Comparison of ENCODE assay signal across 33 mouse cellular contexts in genomic region chr16:91174401-91174800, GRCm38 (mm10). TPM values are rescaled to one million over a fixed set of nuclear protein-coding genes. Genes with fewer than 3 reads are reported as not detected.
DNase-seq lines count a peak whose midpoint lies in the region; ATAC-seq and TF ChIP-seq lines count a peak whose summit lies in the region.
"Had no signal": no experiment of that assay in that cellular context is flagged by ENCODE, and none has a peak within 500 bp of the region (broad histone marks: within the 10 kb centered on the region; RNA-seq: fewer than 3 reads in every experiment).

No protein-coding gene starts in this region.

- no peak for DNase-seq in hindbrain, embryonic 11.5 days (ENCODE audit: low spot score)
- peak; percentile 57 for DNase-seq in brain, embryonic 14.5 days (ENCODE audit: low read depth)
- no peak for DNase-seq in gastrocnemius, postnatal 25 days
- no peak for DNase-seq in kidney, adult 8-10 months
- DNase-seq: adrenal gland, postnatal 10 days; cerebellum, adult 11-12 months; cerebellum, adult 9-11 months; gastrocnemius, postnatal 36 days; heart, adult 18-20 months; heart, postnatal 36 days; kidney, adult 2 months; layer of hippocampus, adult 9-11 months; lung, embryonic 14.5 days; lung, postnatal 14 days; right cerebral cortex, postnatal 4 days; thymus, postnatal 4 days had no signal

- ATAC-seq in hindbrain, embryonic 16.5 days: peak; percentile 29; the same call in 1 of the 2 replicates
- ATAC-seq in hindbrain, embryonic 11.5 days (ENCODE audit: low FRiP score): no peak
- ATAC-seq in forebrain, embryonic 13.5 days: no peak
- 0 out of 2 replicates have a peak, but pooled peaks have one; percentile 39 for ATAC-seq in limb, embryonic 12.5 days (ENCODE audit: insufficient number of reproducible peaks, insufficient read depth, low FRiP score, low TSS enrichment, low read depth)
- ATAC-seq: Patski had no signal

- peaks cover 45% of the 10 kb centered on the region for H3K27me3 ChIP-seq in hindbrain, embryonic 16.5 days (replicated peaks; ENCODE audit: control insufficient read depth, insufficient read depth, low read length)
- H3K27me3 ChIP-seq in hindbrain, embryonic 11.5 days (ENCODE audit: control insufficient read depth, insufficient read depth, low read length): peaks cover 85% of the 10 kb centered on the region
- peaks cover 65% of the 10 kb centered on the region for H3K27me3 ChIP-seq in forebrain, embryonic 13.5 days
- H3K27me3 ChIP-seq in limb, embryonic 12.5 days: peaks cover 43% of the 10 kb centered on the region

- no peak overlapping the region for H3K9ac ChIP-seq in hindbrain, embryonic 16.5 days (ENCODE audit: low read depth, low read length)
- H3K9ac ChIP-seq in hindbrain, embryonic 11.5 days (ENCODE audit: low read depth, low read length): no peak overlapping the region
- no peak overlapping the region for H3K9ac ChIP-seq in forebrain, embryonic 13.5 days
- no peak overlapping the region for H3K9ac ChIP-seq in limb, embryonic 12.5 days (replicated peaks)
- H3K9ac ChIP-seq: hindbrain, embryonic 13.5 days; liver, embryonic 15.5 days; lung, embryonic 14.5 days; neural tube, embryonic 13.5 days had no signal

- 0 out of 2 replicates have a peak overlapping the region, but pooled peaks have one; percentile 16 for H3K27ac ChIP-seq in hindbrain, embryonic 16.5 days (ENCODE audit: low read depth, low read length)
- no peak overlapping the region for H3K27ac ChIP-seq in hindbrain, embryonic 11.5 days (ENCODE audit: low read depth, low read length)
- peak overlapping the region; percentile 49 for H3K27ac ChIP-seq in forebrain, embryonic 13.5 days
- no peak overlapping the region for H3K27ac ChIP-seq in limb, embryonic 12.5 days
- H3K27ac ChIP-seq: hindbrain, embryonic 13.5 days; kidney, postnatal 0 days; liver, embryonic 15.5 days; neural tube, embryonic 13.5 days had no signal

- H3K4me3 ChIP-seq in hindbrain, embryonic 16.5 days (ENCODE audit: low read length): no peak overlapping the region
- no peak overlapping the region for H3K4me3 ChIP-seq in hindbrain, embryonic 11.5 days (ENCODE audit: low read depth, low read length)
- H3K4me3 ChIP-seq in forebrain, embryonic 13.5 days: no peak overlapping the region
- no peak overlapping the region for H3K4me3 ChIP-seq in limb, embryonic 12.5 days (replicated peaks)
- H3K4me3 ChIP-seq: erythroblast, embryonic 14.5 days; hindbrain, embryonic 13.5 days; liver, embryonic 15.5 days; neural tube, embryonic 13.5 days had no signal

- H3K36me3 ChIP-seq in hindbrain, embryonic 16.5 days (ENCODE audit: control insufficient read depth, insufficient read depth, low read length): no peaks in the 10 kb centered on the region
- H3K36me3 ChIP-seq in hindbrain, embryonic 11.5 days (ENCODE audit: control insufficient read depth, insufficient read depth, low read length): no peaks in the 10 kb centered on the region
- no peaks in the 10 kb centered on the region for H3K36me3 ChIP-seq in forebrain, embryonic 13.5 days (ENCODE audit: poor library complexity, severe bottlenecking)
- H3K36me3 ChIP-seq in limb, embryonic 12.5 days: no peaks in the 10 kb centered on the region
- H3K36me3 ChIP-seq: G1E; hindbrain, embryonic 13.5 days; liver, embryonic 15.5 days; neural tube, embryonic 13.5 days had no signal

- WGBS in hindbrain, embryonic 16.5 days: 39% methylated on average over 4 of the region's 4 CpGs
- 56% methylated on average over 4 of the region's 4 CpGs for whole genome bisulfite sequencing in hindbrain, embryonic 11.5 days
- WGBS in forebrain, embryonic 13.5 days: 28% methylated on average over 4 of the region's 4 CpGs
- 40% methylated on average over 4 of the region's 4 CpGs for WGBS in limb, embryonic 12.5 days

- TF ChIP-seq CTCF in brain, embryonic 14.5 days (IDR thresholded peaks at IDR 0.05; ENCODE audit: borderline replicate concordance, extremely low read depth, insufficient read depth, insufficient read length): no peak

- H3K4me1 ChIP-seq in hindbrain, embryonic 16.5 days (ENCODE audit: control insufficient read depth, insufficient read depth, low read depth, low read length): peaks cover 15% of the 10 kb centered on the region
- H3K4me1 ChIP-seq in hindbrain, embryonic 11.5 days (replicated peaks; ENCODE audit: control insufficient read depth, insufficient read depth, low read length): peaks cover 10% of the 10 kb centered on the region
- H3K4me1 ChIP-seq in forebrain, embryonic 13.5 days: peaks cover 63% of the 10 kb centered on the region
- H3K4me1 ChIP-seq in limb, embryonic 12.5 days (replicated peaks): peaks cover 33% of the 10 kb centered on the region

- no peak for TF ChIP-seq POLR2A in brain, embryonic 14.5 days (IDR thresholded peaks at IDR 0.05; ENCODE audit: borderline replicate concordance, extremely low read depth, insufficient read depth, insufficient read length, poor library complexity, severe bottlenecking)

- no peak overlapping the region for H3K4me2 ChIP-seq in hindbrain, embryonic 16.5 days (ENCODE audit: low read length)
- H3K4me2 ChIP-seq in hindbrain, embryonic 11.5 days (replicated peaks; ENCODE audit: low read depth, low read length): no peak overlapping the region
- H3K4me2 ChIP-seq in forebrain, embryonic 13.5 days: no peak overlapping the region; the same call in 1 of the 2 replicates
- H3K4me2 ChIP-seq in limb, embryonic 12.5 days: no peak overlapping the region
- H3K4me2 ChIP-seq: heart, embryonic 11.5 days; hindbrain, embryonic 13.5 days; liver, embryonic 15.5 days; lung, embryonic 14.5 days; neural tube, embryonic 13.5 days had no signal

- no peaks in the 10 kb centered on the region for H3K9me3 ChIP-seq in hindbrain, embryonic 16.5 days (ENCODE audit: control insufficient read depth, low read length)
- no peaks in the 10 kb centered on the region for H3K9me3 ChIP-seq in hindbrain, embryonic 11.5 days (ENCODE audit: control insufficient read depth, low read length)
- no peaks in the 10 kb centered on the region for H3K9me3 ChIP-seq in forebrain, embryonic 13.5 days (replicated peaks)
- H3K9me3 ChIP-seq in limb, embryonic 12.5 days: no peaks in the 10 kb centered on the region
- H3K9me3 ChIP-seq: G1E; hindbrain, embryonic 13.5 days; liver, embryonic 15.5 days; neural tube, embryonic 13.5 days had no signal

RNA-seq across cellular contexts. Expression of gene Olig2, which starts 50.9 kb away (rescaled TPM):
- polyA plus RNA-seq in hindbrain, embryonic 16.5 days (2015; fragmentation: Nextera tagmentation; extraction: Ambion mirVana): 6.1 and 11.4 TPM in 2 replicates
- polyA plus RNA-seq in hindbrain, embryonic 11.5 days (2014; fragmentation: Nextera tagmentation; extraction: Ambion mirVana): 0.76 and 1.2 TPM in 2 replicates
- 25.1 and 26.7 TPM in 2 replicates for polyA plus RNA-seq in brain, embryonic 14.5 days (2012; rRNA removed)
- polyA plus RNA-seq in forebrain, embryonic 13.5 days (2015; fragmentation: Nextera tagmentation; extraction: Ambion mirVana): 6.3 and 8.4 TPM in 2 replicates
- 0.13 TPM in 1 of 2 replicates, not detected in the other for polyA plus RNA-seq in limb, embryonic 12.5 days (2016; fragmentation: Nextera tagmentation; extraction: Ambion mirVana)
- not detected for total RNA-seq in gastrocnemius, postnatal 25 days (2021)
- total RNA-seq: adrenal gland, postnatal 10 days; gastrocnemius, adult 18-20 months; gastrocnemius, postnatal 36 days; heart, adult 18-20 months; heart, postnatal 36 days; liver, adult 2 months had no signal
- polyA plus RNA-seq: erythroblast, embryonic 14.5 days; G1E; heart, embryonic 16.5 days; intestine, embryonic 14.5 days; kidney, postnatal 0 days; large intestine, adult 2 months; limb, embryonic 11.5 days; liver, adult 2 months; liver, embryonic 15.5 days; lung, embryonic 14.5 days; Patski had no signal

Comparison
In these comparisons a context has a peak if more than half of its experiments do, and no peak if none do; other contexts are left out.
1. ATAC-seq: peak in hindbrain, embryonic 16.5 days (single experiment) and limb, embryonic 12.5 days (single experiment); none in hindbrain, embryonic 11.5 days (single experiment) and forebrain, embryonic 13.5 days (single experiment).
2. H3K27ac ChIP-seq: peak in hindbrain, embryonic 16.5 days (single experiment) and forebrain, embryonic 13.5 days (single experiment); none in hindbrain, embryonic 11.5 days (single experiment) and limb, embryonic 12.5 days (single experiment).